Comparison of ENCODE assay signal across 22 mouse cellular contexts in genomic region chr17:66363852-66364524, GRCm38 (mm10).
DNase-seq lines count a peak whose midpoint lies in the region; ATAC-seq and TF ChIP-seq lines count a peak whose summit lies in the region.
"Had no signal": no experiment of that assay in that cellular context is flagged by ENCODE, and none has a peak within 500 bp of the region (broad histone marks: within the 10 kb centered on the region; RNA-seq: fewer than 3 reads in every experiment).

No protein-coding gene starts in this region.

- H3K9me3 ChIP-seq in E14TG2a.4 (ENCODE audit: low read length) (no peaks in the 10 kb centered on the region), ES-Bruce4 (replicated peaks; ENCODE audit: control insufficient read depth, insufficient read depth, low read length, poor library complexity, severe bottlenecking) (no peaks in the 10 kb centered on the region)
- no peaks in the 10 kb centered on the region for H3K9me3 ChIP-seq in embryonic facial prominence, embryonic 14.5 days (ENCODE audit: control insufficient read depth, low read length)
- no peaks in the 10 kb centered on the region for H3K9me3 ChIP-seq in hindbrain, embryonic 11.5 days (ENCODE audit: control insufficient read depth, low read length)
- H3K9me3 ChIP-seq in midbrain, embryonic 13.5 days: no peaks in the 10 kb centered on the region
- H3K9me3 ChIP-seq: forebrain, embryonic 10.5 days; hindbrain, embryonic 12.5 days; limb, embryonic 15.5 days; midbrain, embryonic 12.5 days had no signal

- WGBS in embryonic facial prominence, embryonic 14.5 days: 89% methylated on average over 32 of the region's 36 CpGs
- 93% methylated on average over 33 of the region's 36 CpGs for whole genome bisulfite sequencing in hindbrain, embryonic 11.5 days
- 93% methylated on average over 36 of the region's 36 CpGs for WGBS in midbrain, embryonic 13.5 days

- ATAC-seq in embryonic facial prominence, embryonic 14.5 days (ENCODE audit: low read depth): no peak
- no peak for ATAC-seq in hindbrain, embryonic 11.5 days (ENCODE audit: low FRiP score)
- ATAC-seq in midbrain, embryonic 13.5 days: no peak
- ATAC-seq: forebrain, postnatal 0 days; intestine, postnatal 0 days had no signal

- no peak overlapping the region for H3K4me3 ChIP-seq in layer of hippocampus, adult 2 months
- H3K4me3 ChIP-seq in E14TG2a.4 (replicated peaks; ENCODE audit: low read length): peak overlapping the region; percentile 82
- H3K4me3 ChIP-seq in ES-Bruce4 (ENCODE audit: low read depth, low read length): peak overlapping the region; percentile 60
- H3K4me3 ChIP-seq in embryonic facial prominence, embryonic 14.5 days (ENCODE audit: low read depth, low read length): no peak overlapping the region
- H3K4me3 ChIP-seq in hindbrain, embryonic 11.5 days (ENCODE audit: low read depth, low read length): no peak overlapping the region
- no peak overlapping the region for H3K4me3 ChIP-seq in midbrain, embryonic 13.5 days (replicated peaks)
- H3K4me3 ChIP-seq: forebrain, embryonic 10.5 days; hindbrain, embryonic 12.5 days; limb, embryonic 15.5 days; midbrain, embryonic 12.5 days had no signal

- peak overlapping the region; percentile 24 for H3K9ac ChIP-seq in ES-Bruce4 (ENCODE audit: low read depth, poor library complexity, severe bottlenecking)
- no peak overlapping the region for H3K9ac ChIP-seq in embryonic facial prominence, embryonic 14.5 days (ENCODE audit: low read depth, low read length)
- no peak overlapping the region for H3K9ac ChIP-seq in hindbrain, embryonic 11.5 days (ENCODE audit: low read depth, low read length)
- H3K9ac ChIP-seq in midbrain, embryonic 13.5 days (replicated peaks): no peak overlapping the region
- H3K9ac ChIP-seq: forebrain, postnatal 0 days; hindbrain, embryonic 12.5 days; limb, embryonic 15.5 days; liver, embryonic 14.5 days; midbrain, embryonic 12.5 days had no signal

- H3K36me3 ChIP-seq in E14TG2a.4 (ENCODE audit: insufficient read depth, low read length) (peaks cover 77% of the 10 kb centered on the region), ES-Bruce4 (ENCODE audit: control insufficient read depth, insufficient read depth, low read length, poor library complexity, severe bottlenecking) (peaks cover 29% of the 10 kb centered on the region)
- H3K36me3 ChIP-seq in embryonic facial prominence, embryonic 14.5 days (ENCODE audit: control insufficient read depth, insufficient read depth, low read length): no peaks in the 10 kb centered on the region
- peaks cover 4% of the 10 kb centered on the region; the same call in 1 of the 2 replicates for H3K36me3 ChIP-seq in hindbrain, embryonic 11.5 days (ENCODE audit: control insufficient read depth, insufficient read depth, low read length)
- H3K36me3 ChIP-seq in midbrain, embryonic 13.5 days: peaks cover 57% of the 10 kb centered on the region
- H3K36me3 ChIP-seq: limb, embryonic 15.5 days had no signal

- TF ChIP-seq CTCF in layer of hippocampus, adult 2 months (conservative IDR thresholded peaks at IDR 0.05): no peak
- TF ChIP-seq CTCF in E14TG2a.4 (conservative IDR thresholded peaks at IDR 0.05; ENCODE audit: low read length) (no peak), ES-Bruce4 (IDR thresholded peaks at IDR 0.05; ENCODE audit: low read depth, low read length) (no peak)

- no peak for DNase-seq in layer of hippocampus, adult 2 months (ENCODE audit: low spot score in 2 of 2)
- no peak for DNase-seq in layer of hippocampus, adult 9-11 months
- no peak for DNase-seq in embryonic facial prominence, embryonic 14.5 days (ENCODE audit: low spot score)
- DNase-seq in hindbrain, embryonic 11.5 days (ENCODE audit: low spot score): no peak
- DNase-seq: adrenal gland, adult 2 months; cerebellum, adult 11 months; embryo, embryonic 11 days; forebrain, postnatal 0 days; gastrocnemius, postnatal 36 days; kidney, postnatal 36 days; left cerebral cortex, postnatal 4 days; thymus, postnatal 14 days had no signal

- no peak overlapping the region for H3K4me2 ChIP-seq in embryonic facial prominence, embryonic 14.5 days (ENCODE audit: low read depth, low read length)
- no peak overlapping the region for H3K4me2 ChIP-seq in hindbrain, embryonic 11.5 days (replicated peaks; ENCODE audit: low read depth, low read length)
- H3K4me2 ChIP-seq in midbrain, embryonic 13.5 days (replicated peaks): no peak overlapping the region
- H3K4me2 ChIP-seq: hindbrain, embryonic 12.5 days; limb, embryonic 15.5 days; midbrain, embryonic 12.5 days had no signal

- peak; percentile 31 for TF ChIP-seq POLR2A in ES-Bruce4 (IDR thresholded peaks at IDR 0.05; ENCODE audit: insufficient read depth, low read length)

- peaks cover 60% of the 10 kb centered on the region for H3K4me1 ChIP-seq in E14TG2a.4 (replicated peaks; ENCODE audit: low read depth, low read length)
- H3K4me1 ChIP-seq in ES-Bruce4 (ENCODE audit: control insufficient read depth, insufficient read depth, low read length): peaks cover 2% of the 10 kb centered on the region
- H3K4me1 ChIP-seq in embryonic facial prominence, embryonic 14.5 days (ENCODE audit: control insufficient read depth, insufficient read depth, low read length): no peaks in the 10 kb centered on the region
- H3K4me1 ChIP-seq in hindbrain, embryonic 11.5 days (replicated peaks; ENCODE audit: control insufficient read depth, insufficient read depth, low read length): no peaks in the 10 kb centered on the region
- no peaks in the 10 kb centered on the region for H3K4me1 ChIP-seq in midbrain, embryonic 13.5 days (replicated peaks)
- H3K4me1 ChIP-seq: hindbrain, embryonic 12.5 days had no signal

- no peaks in the 10 kb centered on the region for H3K27me3 ChIP-seq in E14TG2a.4 (ENCODE audit: insufficient read depth, low read length)
- H3K27me3 ChIP-seq in ES-Bruce4 (ENCODE audit: control insufficient read depth, insufficient read depth, low read length, poor library complexity, severe bottlenecking): no peaks in the 10 kb centered on the region
- no peaks in the 10 kb centered on the region for H3K27me3 ChIP-seq in embryonic facial prominence, embryonic 14.5 days (replicated peaks; ENCODE audit: control insufficient read depth, insufficient read depth, low read length)
- H3K27me3 ChIP-seq in hindbrain, embryonic 11.5 days (ENCODE audit: control insufficient read depth, insufficient read depth, low read length): no peaks in the 10 kb centered on the region
- H3K27me3 ChIP-seq in midbrain, embryonic 13.5 days: no peaks in the 10 kb centered on the region
- H3K27me3 ChIP-seq: hindbrain, embryonic 12.5 days; limb, embryonic 15.5 days; midbrain, embryonic 12.5 days had no signal

- H3K27ac ChIP-seq in layer of hippocampus, adult 2 months: peak overlapping the region; percentile 49; the same call in 1 of the 2 replicates
- no peak overlapping the region for H3K27ac ChIP-seq in ES-Bruce4 (ENCODE audit: insufficient read depth, low read length)
- peak overlapping the region; percentile 25; the same call in 1 of the 2 replicates for H3K27ac ChIP-seq in embryonic facial prominence, embryonic 14.5 days (replicated peaks; ENCODE audit: low read depth, low read length)
- no peak overlapping the region for H3K27ac ChIP-seq in hindbrain, embryonic 11.5 days (ENCODE audit: low read depth, low read length)
- H3K27ac ChIP-seq in midbrain, embryonic 13.5 days: no peak overlapping the region
- H3K27ac ChIP-seq: forebrain, embryonic 10.5 days; hindbrain, embryonic 12.5 days; limb, embryonic 15.5 days; liver, embryonic 14.5 days; midbrain, embryonic 12.5 days; stomach, postnatal 0 days had no signal

- TF ChIP-seq EP300 in ES-Bruce4 (IDR thresholded peaks at IDR 0.05; ENCODE audit: insufficient read depth, low read depth, low read length): no peak; the same call in 1 of the 2 replicates

Comparison
In these comparisons a context has a peak if more than half of its experiments do, and no peak if none do; other contexts are left out.
1. H3K27ac ChIP-seq: peak in layer of hippocampus, adult 2 months (single experiment) and embryonic facial prominence, embryonic 14.5 days (single experiment); none in ES-Bruce4 (single experiment), hindbrain, embryonic 11.5 days (single experiment) and midbrain, embryonic 13.5 days (single experiment).
2. H3K4me3 ChIP-seq: peak in E14TG2a.4 (single experiment) and ES-Bruce4 (single experiment); none in layer of hippocampus, adult 2 months (single experiment), embryonic facial prominence, embryonic 14.5 days (single experiment), hindbrain, embryonic 11.5 days (single experiment) and midbrain, embryonic 13.5 days (single experiment).